Mouse (Mus musculus): ENCODE results near the gene Rnf150. TPM values are rescaled to one million over a fixed set of nuclear protein-coding genes. Genes with fewer than 3 reads are reported as not detected.

Gene Rnf150
- polyA plus RNA-seq, 1 experiment: 0.46 TPM

- no peak for TF ChIP-seq EP300 (IDR thresholded peaks at IDR 0.05; ENCODE audit: insufficient read depth, low read depth, low read length)
- no peak for TF ChIP-seq POLR2A (IDR thresholded peaks at IDR 0.05; ENCODE audit: insufficient read depth, low read length)
- no peak for TF ChIP-seq CTCF (IDR thresholded peaks at IDR 0.05; ENCODE audit: low read depth, low read length)
- Histone ChIP-seq H3K27me3 (ENCODE audit: control insufficient read depth, insufficient read depth, low read length, poor library complexity, severe bottlenecking) (no peaks in the 10 kb centered on the region), H3K9ac (ENCODE audit: low read depth, poor library complexity, severe bottlenecking) (no peak overlapping the region), H3K9me3 (replicated peaks; ENCODE audit: control insufficient read depth, insufficient read depth, low read length, poor library complexity, severe bottlenecking) (no peaks in the 10 kb centered on the region), H3K4me1 (ENCODE audit: control insufficient read depth, insufficient read depth, low read length) (no peaks in the 10 kb centered on the region), H3K4me3 (ENCODE audit: low read depth, low read length) (no peak overlapping the region), H3K27ac (ENCODE audit: insufficient read depth, low read length) (no peak overlapping the region), H3K36me3 (ENCODE audit: control insufficient read depth, insufficient read depth, low read length, poor library complexity, severe bottlenecking) (no peaks in the 10 kb centered on the region)
Measured at GRCm38 (mm10) chr8:82896796-82897195, 33.6 kb downstream of the Rnf150 start.

DNA sequence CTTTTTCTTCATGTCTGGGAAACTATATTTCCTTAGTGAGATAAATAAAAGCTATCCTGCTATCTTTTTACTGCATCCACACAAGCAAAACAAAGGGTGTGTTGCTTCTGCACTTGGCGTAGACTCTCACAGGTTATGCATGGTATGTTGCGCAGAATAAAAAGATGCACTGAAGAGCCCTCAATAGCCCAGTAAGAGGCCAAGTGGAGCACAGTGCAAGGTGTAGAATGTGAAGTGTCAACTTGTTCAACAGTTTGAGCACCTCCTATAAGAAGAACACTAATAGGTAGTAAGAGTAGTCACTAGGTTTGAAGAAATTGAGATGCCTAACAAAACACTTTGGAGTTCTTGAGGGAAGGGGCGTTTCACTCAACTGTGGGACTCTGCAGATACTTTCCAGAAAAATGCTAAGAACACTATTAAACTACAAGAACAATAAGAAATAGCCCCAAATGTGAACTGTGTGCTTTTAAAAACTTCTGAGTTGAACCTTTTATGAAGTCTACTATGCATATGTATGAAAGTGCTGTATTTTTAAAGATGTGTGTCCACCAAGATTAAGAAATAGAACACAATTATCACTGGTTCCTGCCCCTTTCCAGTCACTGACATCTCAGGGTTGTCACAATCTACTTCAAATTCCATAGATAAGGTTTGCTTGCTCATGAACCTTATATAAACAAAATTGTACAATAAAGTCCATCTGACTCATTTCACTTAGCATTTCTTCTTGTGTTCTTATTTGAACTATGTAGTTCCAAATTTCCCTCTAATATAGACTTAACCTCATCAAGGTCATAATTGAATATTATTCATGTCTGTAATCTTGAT, 34.7 kb downstream of the Rnf150 start:
- Histone ChIP-seq H3K9me3 (replicated peaks; ENCODE audit: control insufficient read depth, insufficient read depth, low read length, poor library complexity, severe bottlenecking) (no peaks in the 10 kb centered on the region), H3K9ac (ENCODE audit: low read depth, poor library complexity, severe bottlenecking) (no peak overlapping the region), H3K4me3 (ENCODE audit: low read depth, low read length) (no peak overlapping the region), H3K27ac (ENCODE audit: insufficient read depth, low read length) (no peak overlapping the region), H3K36me3 (ENCODE audit: control insufficient read depth, insufficient read depth, low read length, poor library complexity, severe bottlenecking) (no peaks in the 10 kb centered on the region), H3K27me3 (ENCODE audit: control insufficient read depth, insufficient read depth, low read length, poor library complexity, severe bottlenecking) (no peaks in the 10 kb centered on the region), H3K4me1 (ENCODE audit: control insufficient read depth, insufficient read depth, low read length) (no peaks in the 10 kb centered on the region)
- TF ChIP-seq EP300 (IDR thresholded peaks at IDR 0.05; ENCODE audit: insufficient read depth, low read depth, low read length): no peak
- TF ChIP-seq CTCF (IDR thresholded peaks at IDR 0.05; ENCODE audit: low read depth, low read length): no peak

DNA sequence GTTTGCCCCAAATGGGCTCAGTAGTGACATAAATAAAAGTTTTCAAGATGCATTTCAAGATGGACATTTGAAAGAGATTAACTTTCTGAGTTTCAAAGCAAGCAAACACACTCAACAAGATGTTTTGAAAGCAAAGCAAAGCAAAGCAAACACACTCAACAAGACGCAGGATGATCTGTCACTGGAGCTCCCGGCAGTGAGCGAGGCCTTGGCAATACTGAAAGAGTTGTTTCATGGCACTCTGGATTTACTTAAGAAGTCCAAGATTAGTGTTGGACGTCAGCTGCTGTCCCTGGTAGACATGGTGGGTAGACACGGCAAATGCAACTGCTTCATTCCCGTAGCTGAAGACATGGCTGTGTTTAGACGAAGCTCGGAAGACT, 35.3 kb downstream of the Rnf150 start:
- no peaks in the 10 kb centered on the region for H3K9me3 ChIP-seq (replicated peaks; ENCODE audit: control insufficient read depth, insufficient read depth, low read length, poor library complexity, severe bottlenecking)
- no peak overlapping the region for H3K4me3 ChIP-seq (ENCODE audit: low read depth, low read length)
- no peaks in the 10 kb centered on the region for H3K4me1 ChIP-seq (ENCODE audit: control insufficient read depth, insufficient read depth, low read length)
- no peaks in the 10 kb centered on the region for H3K27me3 ChIP-seq (ENCODE audit: control insufficient read depth, insufficient read depth, low read length, poor library complexity, severe bottlenecking)
- no peak overlapping the region for H3K27ac ChIP-seq (ENCODE audit: insufficient read depth, low read length)
- H3K36me3 ChIP-seq (ENCODE audit: control insufficient read depth, insufficient read depth, low read length, poor library complexity, severe bottlenecking): no peaks in the 10 kb centered on the region
- TF ChIP-seq EP300 (IDR thresholded peaks at IDR 0.05; ENCODE audit: insufficient read depth, low read depth, low read length): no peak
- TF ChIP-seq CTCF (IDR thresholded peaks at IDR 0.05; ENCODE audit: low read depth, low read length): no peak
- TF ChIP-seq POLR2A (IDR thresholded peaks at IDR 0.05; ENCODE audit: insufficient read depth, low read length): no peak
- no peak overlapping the region for H3K9ac ChIP-seq (ENCODE audit: low read depth, poor library complexity, severe bottlenecking)

- Histone ChIP-seq H3K9ac (ENCODE audit: low read depth, poor library complexity, severe bottlenecking) (no peak overlapping the region), H3K4me3 (ENCODE audit: low read depth, low read length) (no peak overlapping the region), H3K4me1 (ENCODE audit: control insufficient read depth, insufficient read depth, low read length) (no peaks in the 10 kb centered on the region), H3K27me3 (ENCODE audit: control insufficient read depth, insufficient read depth, low read length, poor library complexity, severe bottlenecking) (no peaks in the 10 kb centered on the region), H3K36me3 (ENCODE audit: control insufficient read depth, insufficient read depth, low read length, poor library complexity, severe bottlenecking) (no peaks in the 10 kb centered on the region), H3K27ac (ENCODE audit: insufficient read depth, low read length) (no peak overlapping the region), H3K9me3 (replicated peaks; ENCODE audit: control insufficient read depth, insufficient read depth, low read length, poor library complexity, severe bottlenecking) (no peaks in the 10 kb centered on the region)
- TF ChIP-seq EP300 (IDR thresholded peaks at IDR 0.05; ENCODE audit: insufficient read depth, low read depth, low read length) (no peak), CTCF (IDR thresholded peaks at IDR 0.05; ENCODE audit: low read depth, low read length) (no peak), POLR2A (IDR thresholded peaks at IDR 0.05; ENCODE audit: insufficient read depth, low read length) (no peak)
Measured at GRCm38 (mm10) chr8:82900958-82901357, 37.8 kb downstream of the Rnf150 start.

DNA sequence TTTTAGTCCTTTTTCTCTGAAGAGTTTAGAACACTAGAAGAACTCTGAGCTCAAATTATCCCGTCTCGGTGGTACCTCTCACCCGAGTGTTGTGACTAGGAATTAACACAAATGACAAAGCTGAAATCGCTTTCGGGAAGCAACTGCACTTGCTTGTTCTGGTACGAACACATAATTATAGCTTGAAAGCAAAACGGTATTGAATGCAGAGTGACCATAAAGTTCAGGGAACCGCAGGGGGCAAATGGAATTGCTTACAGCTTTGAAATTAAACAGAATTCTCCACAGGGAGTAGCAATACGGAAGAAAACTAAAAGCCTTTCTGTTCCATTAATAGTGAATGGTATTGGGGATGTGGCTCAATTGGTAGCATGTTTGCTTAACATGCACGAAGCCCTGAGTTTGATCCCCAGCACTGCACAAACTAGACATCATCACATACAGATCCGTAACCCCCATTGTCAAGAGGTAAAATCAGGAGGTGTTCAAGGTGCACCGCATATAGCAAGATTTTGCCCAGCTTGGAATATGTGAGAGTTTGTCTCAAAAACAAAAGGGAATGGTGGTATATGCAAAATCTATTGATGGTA, 38.5 kb downstream of the Rnf150 start:
- TF ChIP-seq POLR2A (IDR thresholded peaks at IDR 0.05; ENCODE audit: insufficient read depth, low read length) (no peak), EP300 (IDR thresholded peaks at IDR 0.05; ENCODE audit: insufficient read depth, low read depth, low read length) (no peak), CTCF (IDR thresholded peaks at IDR 0.05; ENCODE audit: low read depth, low read length) (no peak)
- H3K27ac ChIP-seq (ENCODE audit: insufficient read depth, low read length): no peak overlapping the region
- no peak overlapping the region for H3K9ac ChIP-seq (ENCODE audit: low read depth, poor library complexity, severe bottlenecking)
- no peaks in the 10 kb centered on the region for H3K9me3 ChIP-seq (replicated peaks; ENCODE audit: control insufficient read depth, insufficient read depth, low read length, poor library complexity, severe bottlenecking)
- no peak overlapping the region for H3K4me3 ChIP-seq (ENCODE audit: low read depth, low read length)
- H3K27me3 ChIP-seq (ENCODE audit: control insufficient read depth, insufficient read depth, low read length, poor library complexity, severe bottlenecking): no peaks in the 10 kb centered on the region
- no peaks in the 10 kb centered on the region for H3K36me3 ChIP-seq (ENCODE audit: control insufficient read depth, insufficient read depth, low read length, poor library complexity, severe bottlenecking)
- no peaks in the 10 kb centered on the region for H3K4me1 ChIP-seq (ENCODE audit: control insufficient read depth, insufficient read depth, low read length)

DNA sequence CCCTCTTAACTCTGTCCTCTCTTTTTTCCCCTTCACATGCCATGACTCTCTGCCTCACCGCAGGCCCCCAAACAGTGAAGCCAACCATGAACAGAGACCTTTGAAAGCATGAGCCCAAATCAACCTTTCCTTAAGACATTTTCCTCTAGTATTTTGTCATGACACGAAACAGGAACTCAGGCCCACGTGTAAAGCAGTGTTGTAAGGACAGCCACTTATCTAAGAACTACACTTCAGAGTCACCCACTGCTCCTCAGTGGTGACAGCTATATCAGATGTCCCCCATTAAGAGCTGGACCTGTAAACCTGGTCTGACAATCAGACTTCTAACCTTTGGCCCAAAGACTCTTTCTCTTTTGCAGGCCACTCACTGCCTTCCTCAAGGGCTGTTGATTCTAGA, 40.3 kb downstream of the Rnf150 start:
- Histone ChIP-seq H3K27me3 (ENCODE audit: control insufficient read depth, insufficient read depth, low read length, poor library complexity, severe bottlenecking) (no peaks in the 10 kb centered on the region), H3K9ac (ENCODE audit: low read depth, poor library complexity, severe bottlenecking) (no peak overlapping the region), H3K4me1 (ENCODE audit: control insufficient read depth, insufficient read depth, low read length) (no peaks in the 10 kb centered on the region), H3K27ac (ENCODE audit: insufficient read depth, low read length) (no peak overlapping the region), H3K36me3 (ENCODE audit: control insufficient read depth, insufficient read depth, low read length, poor library complexity, severe bottlenecking) (no peaks in the 10 kb centered on the region), H3K9me3 (replicated peaks; ENCODE audit: control insufficient read depth, insufficient read depth, low read length, poor library complexity, severe bottlenecking) (no peaks in the 10 kb centered on the region), H3K4me3 (ENCODE audit: low read depth, low read length) (no peak overlapping the region)
- TF ChIP-seq EP300 (IDR thresholded peaks at IDR 0.05; ENCODE audit: insufficient read depth, low read depth, low read length) (no peak), POLR2A (IDR thresholded peaks at IDR 0.05; ENCODE audit: insufficient read depth, low read length) (no peak), CTCF (IDR thresholded peaks at IDR 0.05; ENCODE audit: low read depth, low read length) (no peak)

Measured in ES-Bruce4 (cell line).